ENCODE assay signal across 13 mouse cellular contexts in the genomic region with DNA sequence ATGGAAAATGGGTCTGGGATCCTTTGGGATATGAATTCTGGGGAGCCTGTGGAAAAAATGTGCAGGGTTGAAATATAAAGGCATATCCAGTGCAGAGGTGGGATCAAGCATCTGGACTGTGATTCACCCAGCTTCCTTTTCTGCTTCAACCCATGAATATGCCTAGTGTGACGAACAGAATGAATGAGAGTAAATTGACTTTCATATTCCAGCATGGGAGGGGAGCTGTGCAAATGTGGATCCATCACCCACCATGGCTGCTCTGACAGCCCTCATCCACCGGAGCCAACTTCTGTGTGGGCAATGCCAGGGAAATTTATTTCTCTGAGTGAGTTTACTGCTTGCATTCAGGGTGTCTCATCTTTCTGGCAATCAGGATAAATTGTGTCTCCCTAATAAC.
"Had no signal": no experiment of that assay in that cellular context is flagged by ENCODE, and none has a peak within 500 bp of the region (broad histone marks: within the 10 kb centered on the region; RNA-seq: fewer than 3 reads in every experiment).

No protein-coding gene starts in this region.

- DNase-seq: kidney, adult 2 months; kidney, postnatal 25 days; layer of hippocampus, adult 9-11 months; liver, embryonic 13.5 days; lung, adult 2 months; lung, postnatal 14 days; lung, postnatal 4 days; thymus, postnatal 25 days had no signal

- H3K4me2 ChIP-seq: liver, embryonic 13.5 days; midbrain, embryonic 12.5 days; midbrain, embryonic 15.5 days had no signal

- H3K36me3 ChIP-seq: liver, embryonic 13.5 days; midbrain, embryonic 12.5 days; midbrain, embryonic 15.5 days had no signal

- H3K4me3 ChIP-seq: layer of hippocampus, adult 2 months; liver, embryonic 13.5 days; midbrain, embryonic 12.5 days; midbrain, embryonic 15.5 days had no signal

- H3K9ac ChIP-seq: liver, embryonic 13.5 days; midbrain, embryonic 12.5 days; midbrain, embryonic 15.5 days had no signal

- ATAC-seq: intestine, postnatal 0 days; midbrain, embryonic 15.5 days had no signal

- H3K4me1 ChIP-seq: liver, embryonic 13.5 days; midbrain, embryonic 12.5 days; midbrain, embryonic 15.5 days had no signal

- H3K27me3 ChIP-seq: liver, embryonic 13.5 days; midbrain, embryonic 12.5 days; midbrain, embryonic 15.5 days had no signal

- H3K27ac ChIP-seq: kidney, postnatal 0 days; layer of hippocampus, adult 2 months; liver, embryonic 13.5 days; midbrain, embryonic 12.5 days; midbrain, embryonic 15.5 days had no signal

- H3K9me3 ChIP-seq: liver, embryonic 13.5 days; midbrain, embryonic 15.5 days had no signal
